Mouse (Mus musculus): ENCODE results near the gene Gm20509. TPM values are rescaled to one million over a fixed set of nuclear protein-coding genes. Genes with fewer than 3 reads are reported as not detected.
"Not testable (repeated sequence)": the region's sequence is repeated elsewhere in the genome, so short reads cannot be mapped to it uniquely, and the experiment has no call there.

Gm20509 gene
- polyA plus RNA-seq, 1 experiment from 2014 or later = not detected

DNA sequence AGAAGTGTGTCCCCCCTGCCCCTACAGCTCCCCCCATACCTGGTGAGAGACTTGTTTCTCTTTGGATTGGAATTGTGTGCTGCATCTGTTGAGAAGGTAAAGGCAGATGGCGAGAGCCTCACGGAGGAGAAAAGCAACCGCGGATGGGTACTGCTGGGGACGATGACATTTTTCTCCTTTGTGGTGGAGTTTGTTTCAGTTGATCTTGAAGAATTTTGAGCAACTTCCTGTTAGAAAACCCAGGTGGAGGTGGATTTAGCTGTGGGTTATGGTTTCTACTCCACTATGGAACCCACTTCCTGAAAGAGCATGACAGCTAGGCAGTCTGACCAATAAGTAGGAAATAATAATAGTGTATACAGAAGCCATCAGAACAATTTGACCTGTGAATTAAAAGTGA, 29.1 kb upstream of the Gm20509 start:
- H3K36me3 ChIP-seq (ENCODE audit: control insufficient read depth, insufficient read depth, low read length) = no peaks in the 10 kb centered on the region
- H3K4me2 ChIP-seq (ENCODE audit: low read depth, low read length) = no peak overlapping the region
- H3K4me1 ChIP-seq (replicated peaks; ENCODE audit: control insufficient read depth, insufficient read depth, low read length) = peaks cover 3% of the 10 kb centered on the region; the same call in 1 of the 2 replicates
- no peak overlapping the region for H3K4me3 ChIP-seq (ENCODE audit: low read length)
- no peak overlapping the region for H3K9ac ChIP-seq (ENCODE audit: low read length)
- no peaks in the 10 kb centered on the region for H3K27me3 ChIP-seq (ENCODE audit: control insufficient read depth, insufficient read depth, low read depth, low read length)
- 80% methylated on average over 5 of the region's 5 CpGs for WGBS
- ATAC-seq (ENCODE audit: low read depth) = no peak
- H3K9me3 ChIP-seq (ENCODE audit: control insufficient read depth, low read length) = peaks cover 2% of the 10 kb centered on the region; the same call in 1 of the 2 replicates
- no peak overlapping the region for H3K27ac ChIP-seq (ENCODE audit: low read length)

DNA sequence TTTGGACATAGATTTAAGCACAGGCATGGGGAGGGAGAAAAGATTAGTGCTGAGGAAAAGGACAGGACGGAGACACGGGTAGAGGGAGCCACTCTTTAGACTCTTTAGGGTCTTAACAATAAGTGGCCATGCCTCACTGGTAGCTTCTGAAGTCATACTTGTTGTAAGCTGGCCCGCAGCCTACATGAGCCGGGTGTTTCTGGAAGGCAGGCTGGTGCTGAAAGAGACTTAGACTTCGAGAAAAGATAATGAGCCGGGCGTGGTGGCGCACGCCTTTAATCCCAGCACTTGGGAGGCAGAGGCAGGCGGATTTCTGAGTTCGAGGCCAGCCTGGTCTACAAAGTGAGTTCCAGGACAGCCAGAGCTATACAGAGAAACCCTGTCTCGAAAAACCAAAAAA, 22.9 kb upstream of the Gm20509 start:
- WGBS = 81% methylated on average over 11 of the region's 12 CpGs
- not testable (repeated sequence) for H3K9me3 ChIP-seq (ENCODE audit: control insufficient read depth, low read length); ATAC-seq (ENCODE audit: low read depth); H3K4me3 ChIP-seq (ENCODE audit: low read length); H3K27ac ChIP-seq (ENCODE audit: low read length); H3K4me1 ChIP-seq (replicated peaks; ENCODE audit: control insufficient read depth, insufficient read depth, low read length); H3K36me3 ChIP-seq (ENCODE audit: control insufficient read depth, insufficient read depth, low read length); H3K9ac ChIP-seq (ENCODE audit: low read length); H3K4me2 ChIP-seq (ENCODE audit: low read depth, low read length); H3K27me3 ChIP-seq (ENCODE audit: control insufficient read depth, insufficient read depth, low read depth, low read length)

DNA sequence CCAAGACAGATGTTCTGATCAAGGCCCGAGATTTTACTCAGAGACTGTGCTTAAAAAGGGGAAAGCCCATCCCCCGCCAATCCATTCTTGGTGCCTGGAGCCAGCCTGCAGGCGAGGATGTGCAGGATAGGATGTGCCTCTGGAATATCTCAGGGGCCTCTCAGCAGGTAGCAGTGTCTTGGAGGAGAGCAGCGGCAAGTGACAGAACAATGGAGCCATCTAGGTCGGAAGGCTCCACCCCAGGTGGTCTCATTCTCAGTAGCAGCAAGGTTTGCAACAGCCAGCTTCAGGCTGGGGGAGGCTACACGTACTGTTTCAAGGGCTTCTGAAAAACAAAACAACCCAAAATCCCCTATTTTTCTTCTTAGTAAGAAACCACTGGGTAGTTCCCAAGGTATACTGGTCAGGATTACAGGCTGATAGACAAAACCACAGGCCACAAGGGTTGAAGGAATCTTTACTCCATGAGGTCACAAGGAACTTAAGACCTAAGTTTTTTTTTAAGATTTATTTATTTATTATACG, 22.4 kb upstream of the Gm20509 start:
- no peaks in the 10 kb centered on the region for H3K36me3 ChIP-seq (ENCODE audit: control insufficient read depth, insufficient read depth, low read length)
- WGBS = 57% methylated on average over 7 of the region's 7 CpGs
- no peaks in the 10 kb centered on the region for H3K27me3 ChIP-seq (ENCODE audit: control insufficient read depth, insufficient read depth, low read depth, low read length)
- no peak overlapping the region for H3K27ac ChIP-seq (ENCODE audit: low read length)
- H3K4me1 ChIP-seq (replicated peaks; ENCODE audit: control insufficient read depth, insufficient read depth, low read length) = no peaks in the 10 kb centered on the region
- no peak overlapping the region for H3K4me2 ChIP-seq (ENCODE audit: low read depth, low read length)
- no peaks in the 10 kb centered on the region for H3K9me3 ChIP-seq (ENCODE audit: control insufficient read depth, low read length)
- no peak overlapping the region for H3K4me3 ChIP-seq (ENCODE audit: low read length)
- no peak for ATAC-seq (ENCODE audit: low read depth)
- H3K9ac ChIP-seq (ENCODE audit: low read length) = no peak overlapping the region

GRCm38 (mm10) chr9:73082291-73083000, 19.8 kb upstream of the Gm20509 start:
- Histone ChIP-seq H3K9ac (ENCODE audit: low read length) (no peak overlapping the region), H3K4me2 (ENCODE audit: low read depth, low read length) (no peak overlapping the region), H3K27ac (ENCODE audit: low read length) (no peak overlapping the region), H3K36me3 (ENCODE audit: control insufficient read depth, insufficient read depth, low read length) (no peaks in the 10 kb centered on the region), H3K27me3 (ENCODE audit: control insufficient read depth, insufficient read depth, low read depth, low read length) (no peaks in the 10 kb centered on the region), H3K9me3 (ENCODE audit: control insufficient read depth, low read length) (no peaks in the 10 kb centered on the region), H3K4me3 (ENCODE audit: low read length) (no peak overlapping the region), H3K4me1 (replicated peaks; ENCODE audit: control insufficient read depth, insufficient read depth, low read length) (0 out of 2 replicates have a peak, but pooled peaks cover 2% of the 10 kb centered on the region)
- WGBS = 78% methylated on average over 8 of the region's 8 CpGs
- no peak for ATAC-seq (ENCODE audit: low read depth)

- 53% methylated on average over 6 of the region's 6 CpGs for WGBS
- no peak for ATAC-seq (ENCODE audit: low read depth)
- Histone ChIP-seq H3K4me1 (replicated peaks; ENCODE audit: control insufficient read depth, insufficient read depth, low read length) (0 out of 2 replicates have a peak, but pooled peaks cover 5% of the 10 kb centered on the region), H3K9ac (ENCODE audit: low read length) (no peak overlapping the region), H3K9me3 (ENCODE audit: control insufficient read depth, low read length) (no peaks in the 10 kb centered on the region), H3K27me3 (ENCODE audit: control insufficient read depth, insufficient read depth, low read depth, low read length) (no peaks in the 10 kb centered on the region), H3K4me3 (ENCODE audit: low read length) (no peak overlapping the region), H3K36me3 (ENCODE audit: control insufficient read depth, insufficient read depth, low read length) (no peaks in the 10 kb centered on the region), H3K4me2 (ENCODE audit: low read depth, low read length) (no peak overlapping the region), H3K27ac (ENCODE audit: low read length) (no peak overlapping the region)
Observed at GRCm38 (mm10) chr9:73083956-73084355, 18.3 kb upstream of the Gm20509 start.

- Histone ChIP-seq H3K36me3 (ENCODE audit: control insufficient read depth, insufficient read depth, low read length) (no peaks in the 10 kb centered on the region), H3K4me2 (ENCODE audit: low read depth, low read length) (no peak overlapping the region), H3K4me1 (replicated peaks; ENCODE audit: control insufficient read depth, insufficient read depth, low read length) (peaks cover 11% of the 10 kb centered on the region; the same call in 1 of the 2 replicates), H3K4me3 (ENCODE audit: low read length) (no peak overlapping the region), H3K9ac (ENCODE audit: low read length) (no peak overlapping the region), H3K27me3 (ENCODE audit: control insufficient read depth, insufficient read depth, low read depth, low read length) (no peaks in the 10 kb centered on the region), H3K9me3 (ENCODE audit: control insufficient read depth, low read length) (no peaks in the 10 kb centered on the region), H3K27ac (ENCODE audit: low read length) (no peak overlapping the region)
- ATAC-seq (ENCODE audit: low read depth) = no peak
- WGBS = 48% methylated on average over 6 of the region's 6 CpGs
Observed at GRCm38 (mm10) chr9:73085845-73086244, 16.4 kb upstream of the Gm20509 start.

GRCm38 (mm10) chr9:73087121-73087520, 15.1 kb upstream of the Gm20509 start:
- 0 out of 2 replicates have a peak overlapping the region, but pooled peaks have one; percentile 17 for H3K4me2 ChIP-seq (ENCODE audit: low read depth, low read length)
- 40% methylated on average over 8 of the region's 8 CpGs for WGBS
- H3K4me1 ChIP-seq (replicated peaks; ENCODE audit: control insufficient read depth, insufficient read depth, low read length) = peaks cover 11% of the 10 kb centered on the region; the same call in 1 of the 2 replicates
- no peaks in the 10 kb centered on the region for H3K9me3 ChIP-seq (ENCODE audit: control insufficient read depth, low read length)
- ATAC-seq (ENCODE audit: low read depth) = no peak
- H3K27ac ChIP-seq (ENCODE audit: low read length) = no peak overlapping the region
- H3K36me3 ChIP-seq (ENCODE audit: control insufficient read depth, insufficient read depth, low read length) = no peaks in the 10 kb centered on the region
- no peaks in the 10 kb centered on the region for H3K27me3 ChIP-seq (ENCODE audit: control insufficient read depth, insufficient read depth, low read depth, low read length)
- no peak overlapping the region for H3K4me3 ChIP-seq (ENCODE audit: low read length)
- H3K9ac ChIP-seq (ENCODE audit: low read length) = no peak overlapping the region

DNA sequence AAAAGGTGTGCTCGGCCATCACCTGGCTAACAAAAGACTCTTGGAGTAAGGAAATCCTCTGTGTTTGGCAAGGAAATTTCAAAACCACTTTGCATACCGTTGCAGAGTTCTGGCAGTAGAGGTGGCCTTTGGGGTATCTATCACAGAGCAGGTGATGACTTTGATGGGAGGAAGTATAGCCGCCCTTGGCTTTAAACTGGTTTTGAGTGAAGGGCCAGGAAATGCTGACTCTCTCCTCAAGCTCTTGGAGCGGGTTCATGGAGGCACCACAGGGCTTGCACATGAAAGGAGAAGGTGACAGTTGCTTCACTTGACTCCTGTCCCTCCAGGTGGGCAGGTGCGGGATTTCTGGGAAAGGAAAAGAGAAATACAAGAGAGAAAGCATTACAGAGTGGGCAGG, 14.7 kb upstream of the Gm20509 start:
- Histone ChIP-seq H3K4me2 (ENCODE audit: low read depth, low read length) (no peak overlapping the region), H3K4me1 (replicated peaks; ENCODE audit: control insufficient read depth, insufficient read depth, low read length) (peaks cover 11% of the 10 kb centered on the region; the same call in 1 of the 2 replicates), H3K27me3 (ENCODE audit: control insufficient read depth, insufficient read depth, low read depth, low read length) (no peaks in the 10 kb centered on the region), H3K9ac (ENCODE audit: low read length) (no peak overlapping the region), H3K27ac (ENCODE audit: low read length) (no peak overlapping the region), H3K9me3 (ENCODE audit: control insufficient read depth, low read length) (no peaks in the 10 kb centered on the region), H3K4me3 (ENCODE audit: low read length) (no peak overlapping the region), H3K36me3 (ENCODE audit: control insufficient read depth, insufficient read depth, low read length) (no peaks in the 10 kb centered on the region)
- no peak for ATAC-seq (ENCODE audit: low read depth)
- WGBS = 59% methylated on average over 5 of the region's 5 CpGs

- ATAC-seq (ENCODE audit: low read depth) = peak; percentile 82
- Histone ChIP-seq H3K4me2 (ENCODE audit: low read depth, low read length) (peak overlapping the region; percentile 31; the same call in 1 of the 2 replicates), H3K9me3 (ENCODE audit: control insufficient read depth, low read length) (no peaks in the 10 kb centered on the region), H3K4me3 (ENCODE audit: low read length) (no peak overlapping the region), H3K9ac (ENCODE audit: low read length) (peak overlapping the region; percentile 28; the same call in 1 of the 2 replicates), H3K27me3 (ENCODE audit: control insufficient read depth, insufficient read depth, low read depth, low read length) (no peaks in the 10 kb centered on the region), H3K27ac (ENCODE audit: low read length) (peak overlapping the region; percentile 86), H3K4me1 (replicated peaks; ENCODE audit: control insufficient read depth, insufficient read depth, low read length) (peaks cover 11% of the 10 kb centered on the region; the same call in 1 of the 2 replicates), H3K36me3 (ENCODE audit: control insufficient read depth, insufficient read depth, low read length) (no peaks in the 10 kb centered on the region)
- WGBS = 43% methylated on average over 16 of the region's 16 CpGs
Observed at GRCm38 (mm10) chr9:73089222-73089920, 12.9 kb upstream of the Gm20509 start.

Measured in lung, embryonic 16.5 days (tissue).